Mouse (Mus musculus): ENCODE measurements around the gene Cfap157. TPM values are rescaled to one million over a fixed set of nuclear protein-coding genes. Genes with fewer than 3 reads are reported as not detected.
A peak's percentile ranks its signal among the peaks of the same experiment; 100 is the strongest.

Gene Cfap157
- total and polyA plus RNA-seq, 2 experiments from 2014 or later, result 0.16 to 1.1 TPM

GRCm38 (mm10) chr2:32751665-32752033 is 32.6 kb downstream of the Cfap157 start:
- no peaks in the 10 kb centered on the region for H3K27me3 ChIP-seq (ENCODE audit: insufficient read depth, low read length)
- H3K4me2 ChIP-seq (ENCODE audit: low read depth, low read length), result peak overlapping the region; percentile 48
- no peaks in the 10 kb centered on the region for H3K4me1 ChIP-seq (ENCODE audit: insufficient read depth, low read length)
- no peak for DNase-seq (ENCODE audit: low spot score)
- no peak for TF ChIP-seq CTCF (IDR thresholded peaks at IDR 0.05; ENCODE audit: low read depth)
- H3K36me3 ChIP-seq (ENCODE audit: insufficient read depth, low read length), result peaks cover 56% of the 10 kb centered on the region
- H3K9me3 ChIP-seq (ENCODE audit: low read length), result no peaks in the 10 kb centered on the region
- no peak overlapping the region for H3K9ac ChIP-seq (replicated peaks; ENCODE audit: low read length)
- ATAC-seq, result no peak
- H3K4me3 ChIP-seq (ENCODE audit: low read length), result no peak overlapping the region
- no peak overlapping the region for H3K27ac ChIP-seq
- 26% methylated on average over 9 of the region's 10 CpGs for WGBS

GRCm38 (mm10) chr2:32750887-32751664 is 33.2 kb downstream of the Cfap157 start:
- WGBS, result 13% methylated on average over 31 of the region's 31 CpGs

GRCm38 (mm10) chr2:32750199-32750598 is 34.0 kb downstream of the Cfap157 start:
- Histone ChIP-seq H3K4me1 (ENCODE audit: insufficient read depth, low read length) (no peaks in the 10 kb centered on the region), H3K9me3 (ENCODE audit: low read length) (no peaks in the 10 kb centered on the region), H3K27me3 (ENCODE audit: insufficient read depth, low read length) (no peaks in the 10 kb centered on the region), H3K9ac (replicated peaks; ENCODE audit: low read length) (no peak overlapping the region), H3K4me2 (ENCODE audit: low read depth, low read length) (no peak overlapping the region), H3K36me3 (ENCODE audit: insufficient read depth, low read length) (peaks cover 69% of the 10 kb centered on the region), H3K4me3 (ENCODE audit: low read length) (no peak overlapping the region), H3K27ac (no peak overlapping the region)
- no peak for DNase-seq (ENCODE audit: low spot score)
- WGBS, result 69% methylated on average over 7 of the region's 7 CpGs
- ATAC-seq, result no peak
- TF ChIP-seq CTCF (IDR thresholded peaks at IDR 0.05; ENCODE audit: low read depth), result peak; percentile 32

More at GRCm38 (mm10) chr2:32750887-32751664, 33.2 kb downstream of the Cfap157 start:
- H3K9me3 ChIP-seq (ENCODE audit: low read length), result no peaks in the 10 kb centered on the region
- H3K27ac ChIP-seq, result no peak overlapping the region
- H3K4me2 ChIP-seq (ENCODE audit: low read depth, low read length), result peak overlapping the region; percentile 48
- no peak overlapping the region for H3K9ac ChIP-seq (replicated peaks; ENCODE audit: low read length)
- peak overlapping the region; percentile 9; the same call in 1 of the 2 replicates for H3K4me3 ChIP-seq (ENCODE audit: low read length)
- peaks cover 62% of the 10 kb centered on the region for H3K36me3 ChIP-seq (ENCODE audit: insufficient read depth, low read length)
- TF ChIP-seq CTCF (IDR thresholded peaks at IDR 0.05; ENCODE audit: low read depth), result peak; percentile 6; the same call in 1 of the 2 replicates
- peak; percentile 68 for DNase-seq (ENCODE audit: low spot score)
- H3K27me3 ChIP-seq (ENCODE audit: insufficient read depth, low read length), result no peaks in the 10 kb centered on the region
- H3K4me1 ChIP-seq (ENCODE audit: insufficient read depth, low read length), result no peaks in the 10 kb centered on the region
- ATAC-seq, result peak; percentile 74

- TF ChIP-seq CTCF (IDR thresholded peaks at IDR 0.05; ENCODE audit: low read depth), result no peak
- Histone ChIP-seq H3K36me3 (ENCODE audit: insufficient read depth, low read length) (peaks cover 61% of the 10 kb centered on the region), H3K4me2 (ENCODE audit: low read depth, low read length) (no peak overlapping the region), H3K9me3 (ENCODE audit: low read length) (no peaks in the 10 kb centered on the region), H3K4me3 (ENCODE audit: low read length) (no peak overlapping the region), H3K9ac (replicated peaks; ENCODE audit: low read length) (no peak overlapping the region), H3K4me1 (ENCODE audit: insufficient read depth, low read length) (no peaks in the 10 kb centered on the region), H3K27me3 (ENCODE audit: insufficient read depth, low read length) (no peaks in the 10 kb centered on the region), H3K27ac (no peak overlapping the region)
- no peak for ATAC-seq
- 85% methylated on average over 16 of the region's 16 CpGs for WGBS
- DNase-seq (ENCODE audit: low spot score), result no peak
Measured at GRCm38 (mm10) chr2:32749082-32749481, 35.1 kb downstream of the Cfap157 start.

- Histone ChIP-seq H3K27ac (no peak overlapping the region), H3K4me1 (ENCODE audit: insufficient read depth, low read length) (peaks cover 19% of the 10 kb centered on the region; the same call in 1 of the 2 replicates), H3K9me3 (ENCODE audit: low read length) (no peaks in the 10 kb centered on the region), H3K27me3 (ENCODE audit: insufficient read depth, low read length) (no peaks in the 10 kb centered on the region), H3K36me3 (ENCODE audit: insufficient read depth, low read length) (peaks cover 35% of the 10 kb centered on the region), H3K4me2 (ENCODE audit: low read depth, low read length) (no peak overlapping the region), H3K9ac (replicated peaks; ENCODE audit: low read length) (no peak overlapping the region), H3K4me3 (ENCODE audit: low read length) (no peak overlapping the region)
- WGBS, result 62% methylated on average over 15 of the region's 15 CpGs
- ATAC-seq (no peak), DNase-seq (ENCODE audit: low spot score) (no peak)
- no peak for TF ChIP-seq CTCF (IDR thresholded peaks at IDR 0.05; ENCODE audit: low read depth)
Measured at GRCm38 (mm10) chr2:32744272-32744982, 39.8 kb downstream of the Cfap157 start.

GRCm38 (mm10) chr2:32742173-32742531 is 42.1 kb downstream of the Cfap157 start:
- Histone ChIP-seq H3K4me2 (ENCODE audit: low read depth, low read length) (peak overlapping the region; percentile 74), H3K27ac (peak overlapping the region; percentile 92), H3K4me3 (ENCODE audit: low read length) (peak overlapping the region; percentile 80), H3K27me3 (ENCODE audit: insufficient read depth, low read length) (no peaks in the 10 kb centered on the region), H3K9ac (replicated peaks; ENCODE audit: low read length) (peak overlapping the region; percentile 94), H3K36me3 (ENCODE audit: insufficient read depth, low read length) (peaks cover 22% of the 10 kb centered on the region), H3K4me1 (ENCODE audit: insufficient read depth, low read length) (peaks cover 19% of the 10 kb centered on the region; the same call in 1 of the 2 replicates), H3K9me3 (ENCODE audit: low read length) (no peaks in the 10 kb centered on the region)
- DNase-seq (ENCODE audit: low spot score), result peak; percentile 94
- no peak for TF ChIP-seq CTCF (IDR thresholded peaks at IDR 0.05; ENCODE audit: low read depth)
- peak; percentile 92 for ATAC-seq
- 5% methylated on average over 18 of the region's 18 CpGs for WGBS
